In the genomic region with DNA sequence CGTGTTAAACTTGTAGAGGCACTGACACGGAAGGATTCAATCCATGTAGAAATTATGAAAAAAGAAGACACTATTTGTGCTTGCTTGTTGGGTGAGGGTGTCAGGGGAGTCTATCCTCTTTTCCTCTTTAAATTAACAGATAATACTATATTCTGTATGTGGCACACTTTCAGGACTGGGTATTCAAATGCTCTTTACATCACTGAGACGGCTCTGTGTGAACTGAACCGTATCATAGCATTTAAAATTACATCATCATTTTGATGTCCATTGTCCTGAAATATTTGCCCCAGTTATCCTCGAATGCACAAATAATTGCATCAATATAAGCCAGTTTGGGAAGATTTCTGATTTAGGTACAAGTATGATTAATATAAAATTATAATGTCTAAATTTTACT, we compare ENCODE assay signal across 31 mouse cellular contexts.
DNase-seq lines count a peak whose midpoint lies in the region; ATAC-seq and TF ChIP-seq lines count a peak whose summit lies in the region.
"Had no signal": no experiment of that assay in that cellular context is flagged by ENCODE, and none has a peak within 500 bp of the region (broad histone marks: within the 10 kb centered on the region; RNA-seq: fewer than 3 reads in every experiment).

No protein-coding gene starts in this region.

- no peak for ATAC-seq in hindbrain, postnatal 0 days
- ATAC-seq in hindbrain, embryonic 14.5 days (ENCODE audit: low FRiP score): no peak
- no peak for ATAC-seq in forebrain, postnatal 0 days
- ATAC-seq in midbrain, embryonic 14.5 days (ENCODE audit: low FRiP score, low TSS enrichment): peak; percentile 50; the same call in 1 of the 2 replicates
- ATAC-seq: CD4-positive, CD25-positive, alpha-beta regulatory T cell, adult 4 months; intestine, postnatal 0 days had no signal

- no peaks in the 10 kb centered on the region for H3K27me3 ChIP-seq in hindbrain, postnatal 0 days (ENCODE audit: insufficient read depth, low read length)
- no peaks in the 10 kb centered on the region for H3K27me3 ChIP-seq in hindbrain, embryonic 14.5 days (ENCODE audit: control insufficient read depth, insufficient read depth, low read length)
- H3K27me3 ChIP-seq in forebrain, postnatal 0 days (ENCODE audit: insufficient read depth, low read length): no peaks in the 10 kb centered on the region
- H3K27me3 ChIP-seq in midbrain, embryonic 14.5 days (ENCODE audit: control insufficient read depth, insufficient read depth, low read length): no peaks in the 10 kb centered on the region
- H3K27me3 ChIP-seq: embryonic facial prominence, embryonic 15.5 days; limb, embryonic 13.5 days; lung, embryonic 15.5 days; megakaryocyte, embryonic 14.5 days; neural tube, embryonic 15.5 days had no signal

- DNase-seq in hindbrain, postnatal 0 days (ENCODE audit: low spot score): peak; percentile 16
- DNase-seq in hindbrain, embryonic 14.5 days (ENCODE audit: low spot score): no peak
- no peak for DNase-seq in forebrain, postnatal 0 days
- peak; percentile 46 for DNase-seq in midbrain, embryonic 14.5 days
- DNase-seq in retina, postnatal 1 day: peak; percentile 92
- DNase-seq in left cerebral cortex, adult 11 months (ENCODE audit: low spot score): no peak
- no peak for DNase-seq in embryo, embryonic 9.5 days (ENCODE audit: extremely low spot score)
- no peak for DNase-seq in urinary bladder, adult 18-20 months (ENCODE audit: low spot score in 2 of 2)
- DNase-seq: adrenal gland, postnatal 36 days; cerebellum, adult 2 months; cerebellum, postnatal 14 days; gastrocnemius, adult 2 months; gastrocnemius, postnatal 36 days; heart, adult 2 months; heart, postnatal 14 days; kidney, postnatal 25 days; lung, postnatal 36 days; right cerebral cortex, adult 18-20 months; spleen, adult 18-20 months; thymus, adult 18-20 months; thymus, postnatal 4 days had no signal

- no peaks in the 10 kb centered on the region for H3K36me3 ChIP-seq in hindbrain, postnatal 0 days (ENCODE audit: insufficient read depth, low read length)
- no peaks in the 10 kb centered on the region for H3K36me3 ChIP-seq in hindbrain, embryonic 14.5 days (replicated peaks; ENCODE audit: control insufficient read depth, insufficient read depth)
- no peaks in the 10 kb centered on the region for H3K36me3 ChIP-seq in forebrain, postnatal 0 days (ENCODE audit: insufficient read depth)
- no peaks in the 10 kb centered on the region for H3K36me3 ChIP-seq in midbrain, embryonic 14.5 days (ENCODE audit: control insufficient read depth, insufficient read depth, low read length)
- H3K36me3 ChIP-seq: embryonic facial prominence, embryonic 10.5 days; embryonic facial prominence, embryonic 15.5 days; hindbrain, embryonic 10.5 days; limb, embryonic 13.5 days; lung, embryonic 15.5 days; neural tube, embryonic 15.5 days had no signal

- H3K4me2 ChIP-seq in hindbrain, postnatal 0 days (ENCODE audit: low read depth, low read length): no peak overlapping the region
- H3K4me2 ChIP-seq in hindbrain, embryonic 14.5 days (replicated peaks): no peak overlapping the region
- no peak overlapping the region for H3K4me2 ChIP-seq in forebrain, postnatal 0 days (ENCODE audit: low read depth)
- peak overlapping the region; percentile 35 for H3K4me2 ChIP-seq in midbrain, embryonic 14.5 days (ENCODE audit: low read length)
- H3K4me2 ChIP-seq: embryonic facial prominence, embryonic 15.5 days; limb, embryonic 13.5 days; liver, embryonic 11.5 days; lung, embryonic 15.5 days; neural tube, embryonic 15.5 days had no signal

- no peaks in the 10 kb centered on the region for H3K9me3 ChIP-seq in hindbrain, postnatal 0 days (ENCODE audit: low read length)
- no peaks in the 10 kb centered on the region for H3K9me3 ChIP-seq in hindbrain, embryonic 14.5 days (ENCODE audit: control insufficient read depth, low read length)
- no peaks in the 10 kb centered on the region for H3K9me3 ChIP-seq in forebrain, postnatal 0 days (ENCODE audit: low read length)
- H3K9me3 ChIP-seq in midbrain, embryonic 14.5 days (ENCODE audit: control insufficient read depth, low read length): no peaks in the 10 kb centered on the region
- H3K9me3 ChIP-seq: embryonic facial prominence, embryonic 10.5 days; embryonic facial prominence, embryonic 15.5 days; hindbrain, embryonic 10.5 days; limb, embryonic 13.5 days; lung, embryonic 15.5 days; megakaryocyte, embryonic 14.5 days; neural tube, embryonic 15.5 days had no signal

- no peak overlapping the region for H3K4me3 ChIP-seq in hindbrain, postnatal 0 days (ENCODE audit: low read length)
- no peak overlapping the region for H3K4me3 ChIP-seq in hindbrain, embryonic 14.5 days (replicated peaks; ENCODE audit: low read length)
- no peak overlapping the region for H3K4me3 ChIP-seq in forebrain, postnatal 0 days (ENCODE audit: low read depth, low read length)
- no peak overlapping the region for H3K4me3 ChIP-seq in midbrain, embryonic 14.5 days (replicated peaks; ENCODE audit: low read depth, low read length)
- H3K4me3 ChIP-seq: embryonic facial prominence, embryonic 10.5 days; embryonic facial prominence, embryonic 15.5 days; gastrocnemius, adult 2 months; heart, adult 2 months; hindbrain, embryonic 10.5 days; limb, embryonic 13.5 days; lung, embryonic 15.5 days; megakaryocyte, embryonic 14.5 days; neural tube, embryonic 15.5 days had no signal

- H3K9ac ChIP-seq in hindbrain, postnatal 0 days (replicated peaks; ENCODE audit: low read length): no peak overlapping the region
- H3K9ac ChIP-seq in hindbrain, embryonic 14.5 days: no peak overlapping the region
- H3K9ac ChIP-seq in forebrain, postnatal 0 days: no peak overlapping the region
- H3K9ac ChIP-seq in midbrain, embryonic 14.5 days (replicated peaks; ENCODE audit: low read length): no peak overlapping the region
- H3K9ac ChIP-seq: embryonic facial prominence, embryonic 15.5 days; limb, embryonic 13.5 days; lung, embryonic 15.5 days; neural tube, embryonic 15.5 days had no signal

- TF ChIP-seq CTCF in hindbrain, postnatal 0 days (IDR thresholded peaks at IDR 0.05; ENCODE audit: low read depth): no peak
- TF ChIP-seq CTCF in forebrain, postnatal 0 days (IDR thresholded peaks at IDR 0.05; ENCODE audit: low read depth): no peak

- H3K4me1 ChIP-seq in hindbrain, postnatal 0 days (ENCODE audit: insufficient read depth, low read length): no peaks in the 10 kb centered on the region
- 0 out of 2 replicates have a peak, but pooled peaks cover 7% of the 10 kb centered on the region for H3K4me1 ChIP-seq in hindbrain, embryonic 14.5 days (replicated peaks; ENCODE audit: control insufficient read depth, insufficient read depth, low read length)
- H3K4me1 ChIP-seq in forebrain, postnatal 0 days (ENCODE audit: insufficient read depth): no peaks in the 10 kb centered on the region
- H3K4me1 ChIP-seq in midbrain, embryonic 14.5 days (ENCODE audit: control insufficient read depth, insufficient read depth, low read length): peaks cover 13% of the 10 kb centered on the region; the same call in 1 of the 2 replicates
- H3K4me1 ChIP-seq: limb, embryonic 13.5 days; lung, embryonic 15.5 days; megakaryocyte, embryonic 14.5 days; neural tube, embryonic 15.5 days had no signal

- WGBS in hindbrain, postnatal 0 days: 37% methylated on average over 5 of the region's 5 CpGs
- WGBS in hindbrain, embryonic 14.5 days: 36% methylated on average over 5 of the region's 5 CpGs
- 22% methylated on average over 5 of the region's 5 CpGs for WGBS in forebrain, postnatal 0 days
- WGBS in midbrain, embryonic 14.5 days: 15% methylated on average over 5 of the region's 5 CpGs

- H3K27ac ChIP-seq in hindbrain, postnatal 0 days: no peak overlapping the region
- no peak overlapping the region; the same call in 1 of the 2 replicates for H3K27ac ChIP-seq in hindbrain, embryonic 14.5 days
- H3K27ac ChIP-seq in forebrain, postnatal 0 days (ENCODE audit: low read depth, low read length): peak overlapping the region; percentile 22; the same call in 1 of the 2 replicates
- peak overlapping the region; percentile 66 for H3K27ac ChIP-seq in midbrain, embryonic 14.5 days (replicated peaks; ENCODE audit: low read depth, low read length)
- H3K27ac ChIP-seq: embryonic facial prominence, embryonic 10.5 days; embryonic facial prominence, embryonic 15.5 days; gastrocnemius, adult 2 months; heart, adult 2 months; limb, embryonic 13.5 days; lung, embryonic 15.5 days; neural tube, embryonic 15.5 days had no signal

Comparison
In these comparisons a context has a peak if more than half of its experiments do, and no peak if none do; other contexts are left out.
1. DNase-seq: peak in hindbrain, postnatal 0 days (single experiment), midbrain, embryonic 14.5 days (single experiment) and retina, postnatal 1 day (single experiment); none in hindbrain, embryonic 14.5 days (single experiment), forebrain, postnatal 0 days (single experiment), left cerebral cortex, adult 11 months (single experiment), embryo, embryonic 9.5 days (single experiment) and urinary bladder, adult 18-20 months (0 of 2).
2. H3K27ac ChIP-seq: peak in forebrain, postnatal 0 days (single experiment) and midbrain, embryonic 14.5 days (single experiment); none in hindbrain, postnatal 0 days (single experiment) and hindbrain, embryonic 14.5 days (single experiment).